Mouse (Mus musculus) neural tube, embryonic 11.5 days (tissue): Measurements from ENCODE around the gene Scp2d1. TPM values are rescaled to one million over a fixed set of nuclear protein-coding genes. Genes with fewer than 3 reads are reported as not detected.

Experiments used
- polyA plus RNA-seq: library from polyadenylated mRNA; unstranded; fragments of >200 nt; fragmentation: Nextera tagmentation; extraction: Ambion mirVana; gene quantifications from 2 replicates; pipeline ENCODE4 v1.2.1, GENCODE M21; 2014

Gene Scp2d1
- polyA plus RNA-seq, 1 experiment from 2014 or later: not detected

Other genes with a start within 250 kb of the Scp2d1 start
- gene Smim26, start 229.6 kb upstream of the Scp2d1 start, polyA plus RNA-seq: 39.9 and 42.5 TPM in 2 replicates
- gene Dtd1, start 223.8 kb upstream of the Scp2d1 start, polyA plus RNA-seq: 35.0 and 43.7 TPM in 2 replicates